Mouse (Mus musculus): Measurements from ENCODE around the gene Wfdc15a.

DNA sequence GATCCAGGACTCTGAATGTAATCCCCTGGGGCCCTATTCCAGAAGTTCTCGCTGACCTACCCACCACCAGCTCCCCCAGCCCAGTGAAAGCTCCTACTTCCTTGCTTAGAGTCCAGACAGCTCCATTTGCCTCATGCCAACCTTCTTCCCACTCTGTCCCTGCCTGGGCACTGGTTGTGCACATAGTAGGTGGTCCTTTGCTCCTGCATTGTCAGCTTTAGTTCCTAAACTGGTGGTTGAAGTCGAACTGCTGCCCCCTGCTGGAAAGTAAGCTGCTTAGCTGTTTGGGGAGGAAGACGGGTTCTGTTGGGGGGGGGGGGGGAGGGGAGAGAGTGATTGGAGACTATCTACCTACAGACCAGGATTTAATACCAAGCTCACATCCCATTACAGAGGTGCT, 19.8 kb downstream of the Wfdc15a start:
- TF ChIP-seq CTCF (IDR thresholded peaks at IDR 0.05; ENCODE audit: low read depth) = peak; percentile 66
- TF ChIP-seq EP300 (optimal IDR thresholded peaks at IDR 0.05) = no peak

Data from stomach, postnatal 0 days (tissue).